Mouse (Mus musculus): ENCODE data around the gene Odr4.

- TF ChIP-seq CTCF (IDR thresholded peaks at IDR 0.05; ENCODE audit: low read depth): no peak
- no peak for TF ChIP-seq EP300 (optimal IDR thresholded peaks at IDR 0.05)
Measured at GRCm38 (mm10) chr1:150396001-150396400, 3.1 kb upstream of the Odr4 start.

Data from stomach, postnatal 0 days (tissue).